Mouse (Mus musculus) adrenal gland, adult 8-10 months (tissue): Measurements from ENCODE around the gene Gfod1. TPM values are rescaled to one million over a fixed set of nuclear protein-coding genes. Genes with fewer than 3 reads are reported as not detected.

ENCODE experiments used
- DNase-seq: peaks from one replicate; pipeline ENCODE4 v3.0.0; 2022
- total RNA-seq, 4 experiments: library from RNA; stranded (reverse); gene quantifications; 2 replicates each; pipeline ENCODE4 v1.2.4; 2022

The Gfod1 gene
- total RNA-seq, 4 experiments from 2014 or later = 8.1 to 10.0 (median 9.0) TPM

- no peak for DNase-seq
Measured at GRCm38 (mm10) chr13:43200473-43200872, 103.5 kb downstream of the Gfod1 start.

DNA sequence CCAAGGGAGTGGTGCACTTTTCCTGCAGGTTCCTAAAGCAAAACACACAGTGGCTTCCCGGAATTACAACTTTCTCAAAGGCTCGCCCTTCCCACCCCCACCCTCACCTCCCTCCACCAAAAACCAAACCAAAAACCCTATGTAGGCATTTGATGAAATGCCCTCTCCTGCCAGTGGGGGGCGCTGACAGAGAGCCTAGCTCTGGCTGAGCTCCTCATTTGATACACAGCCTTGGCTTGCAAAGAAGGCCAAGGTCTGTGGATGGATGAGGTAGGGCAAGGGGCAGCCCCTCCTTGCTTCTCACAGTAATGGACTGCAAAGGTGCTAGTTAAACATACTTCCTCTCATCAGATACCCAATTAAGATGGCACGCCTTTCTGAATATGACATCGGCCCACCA, 104.2 kb downstream of the Gfod1 start:
- DNase-seq = no peak

DNA sequence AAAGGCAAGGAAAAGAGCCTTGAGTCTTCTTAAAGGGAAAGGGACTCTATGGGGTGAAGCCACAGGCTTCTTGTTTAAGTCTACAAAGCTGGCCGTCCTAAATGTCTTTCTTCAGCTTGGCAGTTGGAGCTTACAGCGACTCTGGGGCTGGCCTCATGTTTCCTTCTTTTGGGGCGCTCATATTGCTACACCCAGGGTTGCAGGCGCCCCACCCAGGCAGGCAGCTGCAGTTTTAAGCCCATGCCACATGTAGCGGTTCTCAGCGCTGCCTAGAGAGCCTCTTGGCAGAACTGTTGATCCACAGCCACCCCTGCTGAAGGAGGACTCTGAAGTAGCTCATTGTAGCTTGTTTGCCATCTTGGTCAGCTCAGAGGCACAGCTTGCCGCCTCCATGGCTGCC, 104.7 kb downstream of the Gfod1 start:
- DNase-seq = no peak

GRCm38 (mm10) chr13:43197187-43197586, 106.8 kb downstream of the Gfod1 start:
- DNase-seq = no peak

- no peak for DNase-seq
Measured at GRCm38 (mm10) chr13:43196000-43196399, 108.0 kb downstream of the Gfod1 start.

- no peak for DNase-seq
Measured at GRCm38 (mm10) chr13:43193932-43194331, 110.0 kb downstream of the Gfod1 start.

- DNase-seq = no peak
Measured at GRCm38 (mm10) chr13:43193266-43193665, 110.7 kb downstream of the Gfod1 start.

DNA sequence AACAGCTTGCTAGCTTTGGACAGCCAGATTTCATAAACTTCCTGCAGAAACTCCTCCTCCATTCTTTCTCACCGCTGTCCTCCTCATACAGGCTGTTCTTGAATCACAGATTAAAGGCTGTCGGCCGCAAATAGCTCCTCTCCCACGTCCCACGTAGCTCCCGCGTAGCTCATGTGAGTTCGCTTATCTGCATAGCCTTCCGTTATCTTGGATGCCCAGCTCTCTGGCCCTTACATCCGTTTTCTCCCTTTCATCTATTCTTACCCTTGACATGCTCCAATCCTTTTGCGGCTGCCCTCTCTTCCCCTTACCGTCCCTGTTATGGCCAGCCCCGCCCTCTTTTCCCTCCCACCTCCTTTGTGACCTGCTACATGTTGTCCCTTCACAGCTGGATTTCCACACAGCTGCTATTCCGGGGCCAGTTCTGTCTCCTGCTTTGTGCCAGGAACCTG, 112.2 kb downstream of the Gfod1 start:
- no peak for DNase-seq

GRCm38 (mm10) chr13:43191290-43191689, 112.7 kb downstream of the Gfod1 start:
- no peak for DNase-seq

DNA sequence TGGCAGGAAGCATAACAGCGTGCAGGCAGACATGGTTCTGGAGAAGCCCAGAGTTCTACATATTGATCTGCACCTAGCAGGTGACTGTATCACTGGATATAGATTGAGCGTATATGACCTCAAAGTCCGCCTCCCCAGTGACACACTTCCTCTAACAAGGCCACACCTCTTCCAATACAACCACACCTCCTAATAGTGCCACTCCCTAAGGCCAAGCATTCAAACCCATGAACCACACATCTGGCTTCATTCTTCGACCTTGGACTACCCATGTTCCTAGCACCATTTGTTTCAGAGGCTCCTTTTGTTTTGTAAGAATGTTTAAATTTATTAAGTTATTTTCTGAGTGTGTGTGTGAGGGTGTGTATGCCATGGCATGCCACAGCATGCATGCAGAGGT, 116.2 kb downstream of the Gfod1 start:
- DNase-seq = no peak

- no peak for DNase-seq
Measured at GRCm38 (mm10) chr13:43183248-43184055, 120.5 kb downstream of the Gfod1 start.

- DNase-seq = peak; percentile 58
Measured at GRCm38 (mm10) chr13:43182465-43183201, 121.3 kb downstream of the Gfod1 start.

DNA sequence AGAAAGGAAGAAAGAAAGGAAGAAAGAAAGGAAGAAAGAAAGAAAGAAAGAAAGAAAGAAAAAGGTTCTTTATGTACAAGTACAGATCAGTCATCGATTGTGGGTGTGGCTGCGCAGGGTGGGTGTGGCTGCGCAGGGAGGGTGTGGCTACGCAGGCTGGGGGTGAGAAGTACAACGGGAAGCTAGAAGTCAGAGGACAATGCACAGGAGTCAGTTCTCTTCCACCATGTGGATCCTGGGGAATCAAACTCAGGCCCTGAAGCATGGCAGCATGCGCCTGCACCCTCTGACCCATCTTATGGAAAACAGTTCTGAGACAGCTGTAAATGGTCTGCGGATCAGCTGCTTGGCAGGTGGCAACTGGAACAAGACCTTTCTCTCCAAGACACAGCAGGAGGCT, 122.9 kb downstream of the Gfod1 start:
- DNase-seq = no peak

DNA sequence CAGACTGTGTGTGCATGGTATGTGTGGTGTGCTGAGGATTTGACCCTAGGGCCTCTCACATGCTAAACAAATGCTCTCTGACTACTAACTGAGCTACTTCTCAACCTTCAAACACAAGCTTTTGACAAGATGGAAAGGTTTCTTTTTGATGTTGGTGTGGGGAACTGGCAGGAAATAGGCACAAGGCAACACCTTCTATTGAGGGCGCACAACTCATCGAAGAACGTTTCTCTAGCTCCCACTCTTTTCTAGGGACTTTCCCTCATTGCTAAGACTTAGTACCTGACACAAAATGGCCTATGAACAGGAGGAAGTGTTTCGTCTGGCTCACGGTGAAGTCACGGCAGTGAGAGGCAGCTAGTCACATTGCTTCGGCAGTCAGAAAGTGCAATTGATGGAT, 126.7 kb downstream of the Gfod1 start:
- DNase-seq = no peak

- no peak for DNase-seq
Measured at GRCm38 (mm10) chr13:43176676-43177075, 127.3 kb downstream of the Gfod1 start.

GRCm38 (mm10) chr13:43173262-43173661, 130.7 kb downstream of the Gfod1 start:
- peak; percentile 55 for DNase-seq

- DNase-seq = no peak
Measured at GRCm38 (mm10) chr13:43172036-43172713, 131.8 kb downstream of the Gfod1 start.

GRCm38 (mm10) chr13:43171020-43171710, 132.8 kb downstream of the Gfod1 start, which contains the start of gene Tbc1d7:
Tbc1d7 (minus strand) TSS chr13:43171501.
- DNase-seq = peak; percentile 96

DNA sequence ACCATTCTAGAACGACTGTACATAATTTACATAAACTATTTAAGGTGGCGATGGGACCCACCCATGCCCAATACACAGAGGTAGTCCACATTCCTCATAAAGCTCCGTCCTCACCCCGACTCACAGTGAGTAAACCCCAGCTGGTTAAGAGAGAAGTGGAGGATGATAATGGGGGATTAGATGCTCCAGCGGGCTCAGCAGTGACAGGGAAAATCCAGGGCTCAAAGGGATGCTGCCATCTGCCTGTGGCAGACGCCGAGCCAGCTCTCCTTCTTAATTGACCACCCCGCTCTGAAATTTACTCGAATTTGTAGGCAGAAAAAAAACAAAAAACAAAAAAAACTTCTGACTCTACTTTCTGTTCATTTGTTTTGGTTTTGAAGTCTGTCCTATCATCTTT, 136.3 kb downstream of the Gfod1 start:
- DNase-seq = no peak

DNA sequence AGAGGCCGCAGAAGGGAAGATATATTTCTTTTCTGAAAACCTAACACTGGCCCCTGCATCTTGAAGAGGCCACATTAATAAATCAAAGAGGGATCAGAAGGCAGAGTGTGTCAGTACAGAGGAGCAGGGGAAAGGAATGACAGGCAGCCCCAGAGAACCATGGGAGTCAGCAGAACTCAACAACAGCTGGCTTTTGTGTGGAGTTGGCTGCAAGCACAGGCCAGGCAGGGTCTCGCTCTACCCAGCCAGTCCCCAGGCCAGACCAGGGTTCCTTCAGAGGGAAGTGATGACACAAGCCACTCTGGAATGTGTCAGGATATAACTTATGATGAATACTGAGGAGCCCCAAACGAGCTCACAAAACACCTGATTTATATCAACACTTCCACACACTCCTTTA, 144.5 kb downstream of the Gfod1 start:
- no peak for DNase-seq

GRCm38 (mm10) chr13:43158281-43158680, 145.7 kb downstream of the Gfod1 start:
- DNase-seq = no peak

DNA sequence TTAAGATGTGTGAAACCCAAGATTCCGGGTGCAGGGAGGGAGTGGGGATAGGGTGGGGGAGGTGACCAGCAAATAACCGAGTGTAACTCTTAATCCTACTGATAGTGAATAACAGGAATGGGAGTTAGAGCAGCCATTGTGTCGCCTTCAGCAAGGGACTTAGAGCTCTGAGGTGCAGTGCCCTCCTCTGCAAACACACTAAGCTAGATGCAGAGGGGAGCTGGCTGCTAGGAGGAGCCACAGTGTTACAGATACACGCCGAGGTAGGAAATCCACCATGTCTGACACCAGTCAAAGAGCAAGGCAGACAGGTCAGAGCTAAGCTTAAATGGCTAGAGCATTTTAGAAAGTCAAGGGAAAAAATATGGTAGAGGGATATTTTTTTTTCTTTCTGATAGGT, 146.6 kb downstream of the Gfod1 start:
- no peak for DNase-seq
